Mouse (Mus musculus): ENCODE data around the gene Sdc4.

DNA sequence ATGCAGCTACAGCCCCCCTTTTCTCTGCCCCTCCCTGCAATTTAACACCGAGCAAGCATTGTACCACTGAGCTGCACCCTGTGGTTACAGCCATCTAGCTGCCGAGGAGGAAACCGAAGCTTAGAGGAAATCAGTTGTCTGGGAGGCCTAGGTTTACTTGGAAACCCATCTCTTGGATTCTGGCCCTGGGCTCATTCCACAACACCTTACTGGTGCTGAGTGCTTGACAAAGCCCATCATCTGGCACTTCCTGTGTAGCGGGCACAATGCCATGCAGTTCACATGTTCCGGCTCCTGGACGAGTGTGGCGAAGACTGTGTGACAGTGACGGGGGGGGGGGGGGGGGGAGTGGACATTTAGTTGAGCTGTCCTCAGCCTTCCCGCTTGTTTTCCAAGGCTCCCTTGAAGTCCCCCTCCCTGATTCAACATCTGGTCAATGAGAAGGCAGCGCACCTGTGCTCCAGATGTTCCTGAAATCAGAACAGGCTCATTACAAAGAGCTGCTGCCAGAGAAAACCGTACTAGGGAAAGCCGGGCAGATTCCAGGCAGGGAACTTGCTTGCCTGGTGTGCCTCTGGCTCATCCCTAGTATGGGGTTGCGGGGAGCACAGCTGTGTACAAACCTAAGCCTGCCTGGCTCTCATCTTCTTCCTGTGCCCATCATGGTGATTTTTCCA, 8.5 kb upstream of the Sdc4 start:
- TF ChIP-seq CTCF (IDR thresholded peaks at IDR 0.05) (no peak), POLR2A (IDR thresholded peaks at IDR 0.05; ENCODE audit: insufficient read depth, low read depth, low read length) (no peak), EP300 (IDR thresholded peaks at IDR 0.05; ENCODE audit: insufficient read depth, low read depth, low read length) (peak; percentile 95)

Measured in heart, adult 2 months (tissue).